Comparison of ENCODE assay signal across 7 mouse cellular contexts in genomic region chr11:5878661-5879060, GRCm38 (mm10). TPM values are rescaled to one million over a fixed set of nuclear protein-coding genes. Genes with fewer than 3 reads are reported as not detected.
DNase-seq lines count a peak whose midpoint lies in the region; ATAC-seq and TF ChIP-seq lines count a peak whose summit lies in the region.

No protein-coding gene starts in this region.

- no peak for ATAC-seq in lung, embryonic 14.5 days (ENCODE audit: insufficient read depth)
- no peak for ATAC-seq in limb, embryonic 13.5 days (ENCODE audit: low FRiP score, low read depth)

- 24% methylated on average over 8 of the region's 8 CpGs for WGBS in lung, embryonic 14.5 days
- WGBS in forebrain, embryonic 10.5 days = 56% methylated on average over 8 of the region's 8 CpGs
- WGBS in limb, embryonic 13.5 days = 44% methylated on average over 8 of the region's 8 CpGs
- WGBS in small intestine, adult 2 months = 41% methylated on average over 8 of the region's 8 CpGs

- TF ChIP-seq CTCF in lung, embryonic 14.5 days (IDR thresholded peaks at IDR 0.05; ENCODE audit: low read depth) = no peak
- TF ChIP-seq CTCF in small intestine, adult 2 months (IDR thresholded peaks at IDR 0.05; ENCODE audit: extremely low read depth, insufficient read length, insufficient replicate concordance, low read depth, low read length) = no peak

- H3K4me2 ChIP-seq in lung, embryonic 14.5 days = peak overlapping the region; percentile 69
- H3K4me2 ChIP-seq in limb, embryonic 13.5 days (replicated peaks) = peak overlapping the region; percentile 84

- H3K9ac ChIP-seq in lung, embryonic 14.5 days = peak overlapping the region; percentile 35; the same call in 1 of the 2 replicates
- H3K9ac ChIP-seq in limb, embryonic 13.5 days = peak overlapping the region; percentile 69

- H3K27ac ChIP-seq in lung, embryonic 14.5 days (ENCODE audit: low read depth) = peak overlapping the region; percentile 60
- H3K27ac ChIP-seq in forebrain, embryonic 10.5 days = peak overlapping the region; percentile 91
- peak overlapping the region; percentile 93 for H3K27ac ChIP-seq in limb, embryonic 13.5 days
- H3K27ac ChIP-seq in small intestine, adult 2 months (ENCODE audit: insufficient read depth, low read depth, low read length) = peak overlapping the region; percentile 41; the same call in 1 of the 2 replicates

- DNase-seq in lung, embryonic 14.5 days = no peak
- no peak for DNase-seq in lung, postnatal 25 days (ENCODE audit: low spot score)
- no peak for DNase-seq in forebrain, embryonic 10.5 days (ENCODE audit: extremely low spot score, low spot score)
- no peak for DNase-seq in cerebellum, postnatal 25 days
- DNase-seq in thymus, postnatal 14 days = no peak

- no peaks in the 10 kb centered on the region for H3K9me3 ChIP-seq in lung, embryonic 14.5 days (ENCODE audit: low read depth, low read length)
- H3K9me3 ChIP-seq in forebrain, embryonic 10.5 days = no peaks in the 10 kb centered on the region
- no peaks in the 10 kb centered on the region for H3K9me3 ChIP-seq in limb, embryonic 13.5 days

- no peak for TF ChIP-seq POLR2A in small intestine, adult 2 months (IDR thresholded peaks at IDR 0.05; ENCODE audit: low read depth, low read length)

- H3K36me3 ChIP-seq in lung, embryonic 14.5 days (ENCODE audit: insufficient read depth) = peaks cover 31% of the 10 kb centered on the region
- H3K36me3 ChIP-seq in forebrain, embryonic 10.5 days (replicated peaks) = peaks cover 32% of the 10 kb centered on the region
- peaks cover 31% of the 10 kb centered on the region for H3K36me3 ChIP-seq in limb, embryonic 13.5 days
- H3K36me3 ChIP-seq in small intestine, adult 2 months (ENCODE audit: control insufficient read depth, insufficient read depth, low read length) = peaks cover 13% of the 10 kb centered on the region

- H3K27me3 ChIP-seq in lung, embryonic 14.5 days (ENCODE audit: insufficient read depth, low read length) = no peaks in the 10 kb centered on the region
- H3K27me3 ChIP-seq in forebrain, embryonic 10.5 days (ENCODE audit: poor library complexity, severe bottlenecking) = no peaks in the 10 kb centered on the region
- no peaks in the 10 kb centered on the region for H3K27me3 ChIP-seq in limb, embryonic 13.5 days
- no peaks in the 10 kb centered on the region for H3K27me3 ChIP-seq in small intestine, adult 2 months (ENCODE audit: control insufficient read depth, insufficient read depth, low read length)

- H3K4me1 ChIP-seq in lung, embryonic 14.5 days (ENCODE audit: insufficient read depth) = 0 out of 2 replicates have a peak, but pooled peaks cover 5% of the 10 kb centered on the region
- H3K4me1 ChIP-seq in forebrain, embryonic 10.5 days = peaks cover 36% of the 10 kb centered on the region
- peaks cover 27% of the 10 kb centered on the region for H3K4me1 ChIP-seq in limb, embryonic 13.5 days
- H3K4me1 ChIP-seq in small intestine, adult 2 months (ENCODE audit: control insufficient read depth, insufficient read depth, insufficient read length, low read length) = peaks cover 11% of the 10 kb centered on the region

- H3K4me3 ChIP-seq in lung, embryonic 14.5 days (ENCODE audit: low read depth, low read length) = peak overlapping the region; percentile 62
- H3K4me3 ChIP-seq in forebrain, embryonic 10.5 days = peak overlapping the region; percentile 71
- H3K4me3 ChIP-seq in limb, embryonic 13.5 days = peak overlapping the region; percentile 68
- no peak overlapping the region for H3K4me3 ChIP-seq in small intestine, adult 2 months (ENCODE audit: low read depth, low read length)

RNA-seq across cellular contexts. Expression of gene Pold2, which starts 0.6 kb away (rescaled TPM):
- polyA plus RNA-seq in lung, embryonic 14.5 days (2014; fragmentation: Nextera tagmentation; extraction: Ambion mirVana) = 148 and 156 TPM in 2 replicates
- 158 and 163 TPM in 2 replicates for polyA plus RNA-seq in forebrain, embryonic 10.5 days (2016; fragmentation: Nextera tagmentation; extraction: Ambion mirVana)
- 125 and 137 TPM in 2 replicates for polyA plus RNA-seq in limb, embryonic 13.5 days (2015; fragmentation: Nextera tagmentation; extraction: Ambion mirVana)
- 132 and 133 TPM in 2 replicates for polyA plus RNA-seq in small intestine, adult 2 months (2012; rRNA removed)

RNA-seq across cellular contexts. Expression of gene Aebp1, which starts 16.9 kb away (rescaled TPM):
- 30.8 and 32.5 TPM in 2 replicates for polyA plus RNA-seq in lung, embryonic 14.5 days (2014; fragmentation: Nextera tagmentation; extraction: Ambion mirVana)
- polyA plus RNA-seq in forebrain, embryonic 10.5 days (2016; fragmentation: Nextera tagmentation; extraction: Ambion mirVana) = 8.0 and 8.8 TPM in 2 replicates
- polyA plus RNA-seq in limb, embryonic 13.5 days (2015; fragmentation: Nextera tagmentation; extraction: Ambion mirVana) = 36.8 and 38.1 TPM in 2 replicates
- 12.4 and 14.2 TPM in 2 replicates for polyA plus RNA-seq in small intestine, adult 2 months (2012; rRNA removed)

RNA-seq across cellular contexts. Expression of gene Myl7, which starts 19.9 kb away (rescaled TPM):
- polyA plus RNA-seq in lung, embryonic 14.5 days (2014; fragmentation: Nextera tagmentation; extraction: Ambion mirVana) = 21.4 and 344 TPM in 2 replicates
- polyA plus RNA-seq in forebrain, embryonic 10.5 days (2016; fragmentation: Nextera tagmentation; extraction: Ambion mirVana) = 2.6 and 3.1 TPM in 2 replicates
- polyA plus RNA-seq in limb, embryonic 13.5 days (2015; fragmentation: Nextera tagmentation; extraction: Ambion mirVana) = 0.80 TPM in 1 of 2 replicates, not detected in the other
- 4.3 and 9.7 TPM in 2 replicates for polyA plus RNA-seq in small intestine, adult 2 months (2012; rRNA removed)

RNA-seq across cellular contexts. Expression of gene Polm, which starts 40.8 kb away (rescaled TPM):
- 6.8 and 7.7 TPM in 2 replicates for polyA plus RNA-seq in lung, embryonic 14.5 days (2014; fragmentation: Nextera tagmentation; extraction: Ambion mirVana)
- 10.1 and 10.6 TPM in 2 replicates for polyA plus RNA-seq in forebrain, embryonic 10.5 days (2016; fragmentation: Nextera tagmentation; extraction: Ambion mirVana)
- 10.5 and 11.4 TPM in 2 replicates for polyA plus RNA-seq in limb, embryonic 13.5 days (2015; fragmentation: Nextera tagmentation; extraction: Ambion mirVana)
- 23.2 and 37.7 TPM in 2 replicates for polyA plus RNA-seq in small intestine, adult 2 months (2012; rRNA removed)

Comparison
In these comparisons a context has a peak if more than half of its experiments do, and no peak if none do; other contexts are left out.
1. H3K27ac ChIP-seq: peak in every context shown above with its lines; median percentile 93 in limb, embryonic 13.5 days; 91 in forebrain, embryonic 10.5 days; 60 in lung, embryonic 14.5 days; 41 in small intestine, adult 2 months.